Mouse (Mus musculus) heart, embryonic 10.5 days (tissue): ENCODE results near the gene Ykt6. TPM values are rescaled to one million over a fixed set of nuclear protein-coding genes. Genes with fewer than 3 reads are reported as not detected.
"Not testable (repeated sequence)": the region's sequence is repeated elsewhere in the genome, so short reads cannot be mapped to it uniquely, and the experiment has no call there.

Experiments used
- DNase-seq: peaks from one replicate; pipeline ENCODE4 v3.0.0-alpha.2; 2017; ENCODE audit warnings: low spot score
- H3K27ac ChIP-seq: fragments of 300-500 bp; sonication (generic); 2 replicates; pipeline ENCODE4 v1.5.1; 2016; ENCODE audit warnings: mild to moderate bottlenecking
- H3K27me3 ChIP-seq: fragments of 300-500 bp; sonication (generic); 2 replicates; pipeline ENCODE4 v1.6.1; 2016; ENCODE audit warnings: mild to moderate bottlenecking; ENCODE audit not compliant: poor library complexity, insufficient read depth, severe bottlenecking
- H3K36me3 ChIP-seq: fragments of 300-500 bp; sonication (generic); 2 replicates; pipeline ENCODE4 v1.6.1; 2016; ENCODE audit warnings: mild to moderate bottlenecking, moderate library complexity
- H3K4me1 ChIP-seq: fragments of 300-500 bp; sonication (generic); 2 replicates; pipeline ENCODE4 v1.6.1; 2016; ENCODE audit warnings: mild to moderate bottlenecking
- H3K4me3 ChIP-seq: fragments of 300-500 bp; sonication (generic); 2 replicates; pipeline ENCODE4 v1.5.1; 2016; ENCODE audit warnings: mild to moderate bottlenecking, moderate library complexity
- H3K9me3 ChIP-seq: fragments of 300-500 bp; sonication (generic); 2 replicates; pipeline ENCODE4 v1.6.1; 2016; ENCODE audit warnings: mild to moderate bottlenecking, moderate library complexity
- WGBS: fragments of 180-500 bp; shearing (Covaris S2); methylation state at CpG from one replicate; pipeline ENCODE4 v1.1.7; 2016; 5-methylcytosine and 5-hydroxymethylcytosine counted together
- polyA plus RNA-seq: library from polyadenylated mRNA; unstranded; fragments of >200 nt; fragmentation: Nextera tagmentation; extraction: Ambion mirVana; gene quantifications from 2 replicates; pipeline ENCODE4 v1.2.1, GENCODE M21; 2016

Ykt6 gene
- polyA plus RNA-seq, 1 experiment from 2014 or later: 56.7 TPM

- 65% methylated on average over 14 of the region's 14 CpGs for whole genome bisulfite sequencing
- peak overlapping the region; percentile 22 for H3K4me3 ChIP-seq
- H3K4me1 ChIP-seq: peaks cover 55% of the 10 kb centered on the region
- DNase-seq: no peak
- no peaks in the 10 kb centered on the region for H3K36me3 ChIP-seq
- peaks cover 19% of the 10 kb centered on the region for H3K27me3 ChIP-seq
- no peaks in the 10 kb centered on the region for H3K9me3 ChIP-seq
- H3K27ac ChIP-seq: peak overlapping the region; percentile 93
Observed at GRCm38 (mm10) chr11:6000961-6001682, 45.6 kb downstream of the Ykt6 start.

- Histone ChIP-seq H3K4me3 (no peak overlapping the region), H3K27ac (peak overlapping the region; percentile 93), H3K27me3 (peaks cover 19% of the 10 kb centered on the region), H3K36me3 (no peaks in the 10 kb centered on the region), H3K9me3 (no peaks in the 10 kb centered on the region), H3K4me1 (peaks cover 52% of the 10 kb centered on the region)
- no peak for DNase-seq
- 67% methylated on average over 9 of the region's 9 CpGs for WGBS
Observed at GRCm38 (mm10) chr11:6001981-6002649, 46.6 kb downstream of the Ykt6 start.

- Histone ChIP-seq H3K27ac (peak overlapping the region; percentile 93), H3K9me3 (no peaks in the 10 kb centered on the region), H3K4me1 (peaks cover 50% of the 10 kb centered on the region), H3K4me3 (no peak overlapping the region), H3K36me3 (no peaks in the 10 kb centered on the region), H3K27me3 (peaks cover 19% of the 10 kb centered on the region)
- WGBS: 31% methylated on average over 2 of the region's 2 CpGs
- no peak for DNase-seq
Observed at GRCm38 (mm10) chr11:6003046-6003639, 47.6 kb downstream of the Ykt6 start.

GRCm38 (mm10) chr11:6005374-6006043 lies 50.0 kb downstream of the Ykt6 start:
- H3K4me1 ChIP-seq: peaks cover 32% of the 10 kb centered on the region
- 34% methylated on average over 1 of the region's 4 CpGs for WGBS
- not testable (repeated sequence) for H3K9me3 ChIP-seq, DNase-seq, H3K27ac ChIP-seq, H3K36me3 ChIP-seq, H3K4me3 ChIP-seq
- peaks cover 27% of the 10 kb centered on the region for H3K27me3 ChIP-seq

GRCm38 (mm10) chr11:6006351-6007009 lies 51.0 kb downstream of the Ykt6 start:
- H3K27ac ChIP-seq, DNase-seq, H3K36me3 ChIP-seq, H3K9me3 ChIP-seq: not testable (repeated sequence)
- peaks cover 27% of the 10 kb centered on the region for H3K27me3 ChIP-seq
- H3K4me3 ChIP-seq: peak overlapping the region; percentile 52
- peaks cover 23% of the 10 kb centered on the region for H3K4me1 ChIP-seq
- WGBS: 2% methylated on average over 42 of the region's 44 CpGs

- 6% methylated on average over 19 of the region's 49 CpGs for WGBS
- not testable (repeated sequence) for H3K27ac ChIP-seq, H3K36me3 ChIP-seq, H3K9me3 ChIP-seq, DNase-seq
- Histone ChIP-seq H3K27me3 (peaks cover 27% of the 10 kb centered on the region), H3K4me1 (peaks cover 16% of the 10 kb centered on the region), H3K4me3 (peak overlapping the region; percentile 52)
Observed at GRCm38 (mm10) chr11:6007010-6007778, 51.7 kb downstream of the Ykt6 start.

- 27% methylated on average over 9 of the region's 13 CpGs for WGBS
- H3K36me3 ChIP-seq, H3K9me3 ChIP-seq, DNase-seq, H3K27ac ChIP-seq, H3K4me1 ChIP-seq: not testable (repeated sequence)
- H3K27me3 ChIP-seq: peaks cover 27% of the 10 kb centered on the region
- H3K4me3 ChIP-seq: peak overlapping the region; percentile 50
Observed at GRCm38 (mm10) chr11:6007779-6008128, 52.3 kb downstream of the Ykt6 start.

- DNase-seq, H3K27ac ChIP-seq, H3K4me1 ChIP-seq, H3K36me3 ChIP-seq, H3K4me3 ChIP-seq, H3K9me3 ChIP-seq: not testable (repeated sequence)
- WGBS: 83% methylated on average over 4 of the region's 18 CpGs
- H3K27me3 ChIP-seq: peaks cover 21% of the 10 kb centered on the region
Observed at GRCm38 (mm10) chr11:6010751-6011482, 55.4 kb downstream of the Ykt6 start.

- Histone ChIP-seq H3K4me1 (no peaks in the 10 kb centered on the region), H3K27me3 (peaks cover 21% of the 10 kb centered on the region)
- 87% methylated on average over 3 of the region's 3 CpGs for WGBS
Observed at GRCm38 (mm10) chr11:6011879-6012278, 56.4 kb downstream of the Ykt6 start.

GRCm38 (mm10) chr11:6013359-6013758 lies 57.9 kb downstream of the Ykt6 start:
- Histone ChIP-seq H3K27me3 (peaks cover 20% of the 10 kb centered on the region), H3K27ac (no peak overlapping the region), H3K36me3 (no peaks in the 10 kb centered on the region), H3K4me3 (no peak overlapping the region), H3K4me1 (no peaks in the 10 kb centered on the region), H3K9me3 (no peaks in the 10 kb centered on the region)
- 67% methylated on average over 2 of the region's 2 CpGs for WGBS
- no peak for DNase-seq

More at GRCm38 (mm10) chr11:6011879-6012278, 56.4 kb downstream of the Ykt6 start:
- DNase-seq: no peak
- no peak overlapping the region for H3K27ac ChIP-seq
- H3K36me3 ChIP-seq: no peaks in the 10 kb centered on the region
- no peak overlapping the region for H3K4me3 ChIP-seq
- H3K9me3 ChIP-seq: no peaks in the 10 kb centered on the region

- no peak overlapping the region for H3K4me3 ChIP-seq
- WGBS: 67% methylated on average over 6 of the region's 6 CpGs
- no peak overlapping the region for H3K27ac ChIP-seq
- no peaks in the 10 kb centered on the region for H3K36me3 ChIP-seq
- H3K4me1 ChIP-seq: no peaks in the 10 kb centered on the region
- peaks cover 17% of the 10 kb centered on the region; the same call in 1 of the 2 replicates for H3K27me3 ChIP-seq
- DNase-seq: no peak
- H3K9me3 ChIP-seq: no peaks in the 10 kb centered on the region
Observed at GRCm38 (mm10) chr11:6015011-6015431, 59.5 kb downstream of the Ykt6 start.
